Mouse (Mus musculus): ENCODE results near the gene Sema4g. TPM values are rescaled to one million over a fixed set of nuclear protein-coding genes. Genes with fewer than 3 reads are reported as not detected.
"Not testable (repeated sequence)": the region's sequence is repeated elsewhere in the genome, so short reads cannot be mapped to it uniquely, and the experiment has no call there.

Sema4g gene
- total RNA-seq, 4 experiments from 2014 or later = 4.3 to 14.9 (median 10.2) TPM

DNA sequence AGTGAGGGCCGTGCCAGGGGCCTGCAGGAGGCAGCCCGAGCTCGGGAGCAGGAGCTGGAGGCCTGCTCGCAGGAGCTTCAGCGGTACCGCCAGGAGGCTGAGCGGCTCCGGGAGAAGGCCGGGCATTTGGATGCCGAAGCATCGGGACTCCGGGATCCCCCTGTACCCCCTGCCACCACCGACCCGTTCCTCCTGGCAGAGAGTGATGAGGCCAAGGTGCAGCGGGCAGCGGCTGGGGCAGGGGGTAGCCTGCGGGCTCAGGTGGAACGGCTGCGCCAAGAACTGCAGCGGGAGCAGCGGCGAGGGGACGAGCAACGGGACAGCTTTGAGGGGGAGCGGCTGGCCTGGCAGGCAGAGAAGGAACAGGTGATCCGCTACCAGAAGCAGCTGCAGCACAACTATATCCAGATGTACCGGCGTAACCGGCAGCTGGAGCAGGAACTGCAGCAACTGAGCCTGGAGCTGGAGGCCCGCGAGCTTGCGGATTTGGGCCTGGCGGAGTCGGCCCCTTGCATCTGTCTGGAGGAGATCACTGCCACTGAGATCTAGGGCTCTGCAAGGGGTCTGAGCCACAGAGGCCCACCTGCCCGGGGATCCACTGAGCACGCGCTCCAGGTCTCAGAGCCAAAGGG lies 37.2 kb downstream of the Sema4g start:
- no peak for DNase-seq

DNA sequence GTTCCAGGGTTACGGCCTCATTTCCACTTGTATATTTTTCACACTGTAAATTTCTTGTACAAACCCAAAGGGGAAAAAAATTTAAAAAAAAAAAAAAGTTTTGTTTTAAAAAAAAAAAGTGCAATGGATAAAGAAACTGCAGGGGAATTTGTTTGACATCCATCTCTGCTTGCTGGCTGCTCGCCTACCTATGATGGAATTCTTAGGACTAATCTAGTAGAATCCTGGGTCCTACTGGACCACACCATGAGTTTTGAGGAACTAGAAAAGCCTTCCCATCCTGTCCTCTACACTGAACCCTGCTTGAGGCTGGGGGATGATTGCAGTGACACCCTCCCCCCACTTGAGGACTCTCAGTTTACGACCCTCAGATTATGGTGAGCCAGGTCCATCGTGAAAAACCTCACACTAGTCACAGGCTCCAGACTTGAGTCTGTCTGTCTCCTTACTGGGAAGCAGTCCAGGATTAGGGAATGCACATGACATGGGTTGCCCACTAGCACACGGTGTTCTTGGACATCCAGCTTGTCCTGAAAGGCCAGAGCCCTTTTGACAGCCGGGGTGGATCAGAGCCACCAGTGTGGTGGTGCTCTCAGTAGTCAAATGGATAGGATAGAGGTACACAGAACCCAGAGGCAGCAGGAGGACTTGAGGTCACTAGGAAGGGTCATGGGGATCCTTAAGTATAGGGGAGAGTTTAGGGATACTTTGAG lies 38.2 kb downstream of the Sema4g start:
- no peak for DNase-seq

GRCm38 (mm10) chr19:45027848-45028247 lies 38.9 kb downstream of the Sema4g start:
- no peak for DNase-seq

GRCm38 (mm10) chr19:45028746-45029145 lies 39.8 kb downstream of the Sema4g start:
- no peak for DNase-seq

GRCm38 (mm10) chr19:45029571-45029970 lies 40.7 kb downstream of the Sema4g start:
- no peak for DNase-seq

DNA sequence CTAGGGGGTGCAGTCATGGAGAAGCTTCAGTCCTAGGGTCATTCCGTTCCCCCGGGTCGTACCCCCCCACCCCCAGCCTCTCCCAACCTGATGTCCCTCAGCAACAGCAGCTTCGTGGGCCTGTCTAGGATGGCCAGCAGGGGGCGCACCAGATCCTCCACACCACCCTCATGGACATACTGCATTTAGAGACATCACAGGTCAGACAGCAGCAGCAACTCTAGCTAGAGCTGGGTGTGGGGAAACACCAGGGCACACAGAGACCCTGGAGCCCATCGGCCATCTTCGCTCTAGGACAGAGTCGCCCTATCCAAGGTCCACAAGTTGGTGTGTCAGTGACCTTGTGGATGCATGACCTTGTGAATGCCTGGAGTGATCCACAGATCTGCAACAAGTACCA lies 41.2 kb downstream of the Sema4g start:
- DNase-seq = no peak

- no peak for DNase-seq
Measured at GRCm38 (mm10) chr19:45030746-45031693, 42.1 kb downstream of the Sema4g start.

DNA sequence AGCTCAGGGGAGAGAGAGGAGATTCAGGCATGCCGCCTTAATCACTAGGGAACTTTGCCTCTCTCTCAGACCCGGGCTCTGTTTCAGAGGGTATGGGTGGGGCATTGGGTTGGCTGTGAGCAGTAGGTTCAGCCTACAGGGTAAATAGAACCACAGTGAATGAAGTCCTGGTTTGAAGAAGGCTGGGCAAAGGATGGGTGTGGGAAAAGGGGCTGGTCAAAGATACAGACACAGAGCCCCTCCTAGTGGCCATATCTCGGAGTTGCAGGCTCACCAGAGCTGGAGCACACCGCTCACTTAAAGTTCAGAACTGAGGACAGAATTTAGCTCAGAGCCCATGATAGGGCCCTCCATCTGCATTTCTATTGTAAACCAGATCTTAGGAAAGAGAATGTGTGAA lies 42.9 kb downstream of the Sema4g start:
- DNase-seq = no peak

GRCm38 (mm10) chr19:45032570-45033332 lies 43.9 kb downstream of the Sema4g start:
- no peak for DNase-seq

DNA sequence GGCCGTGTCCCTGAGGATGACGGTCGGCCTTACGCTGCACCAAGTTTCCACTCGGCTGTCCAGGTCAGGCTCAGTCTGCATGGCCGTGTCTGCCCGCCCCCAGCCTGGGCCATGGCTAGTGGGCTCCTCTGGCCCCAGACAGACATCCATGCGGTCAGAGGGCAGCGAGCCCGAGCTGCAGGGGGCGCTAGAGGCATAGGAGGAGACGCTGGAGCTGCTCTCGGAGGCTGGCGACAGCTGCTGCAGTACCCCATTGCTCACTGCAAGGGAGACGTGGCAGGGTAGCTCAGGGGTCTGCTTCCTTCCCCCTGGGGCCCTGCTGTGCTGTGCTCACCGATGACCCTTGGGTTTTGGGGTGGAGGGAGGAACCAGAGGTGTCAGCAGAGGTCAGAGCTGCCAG lies 48.0 kb downstream of the Sema4g start:
- no peak for DNase-seq

DNA sequence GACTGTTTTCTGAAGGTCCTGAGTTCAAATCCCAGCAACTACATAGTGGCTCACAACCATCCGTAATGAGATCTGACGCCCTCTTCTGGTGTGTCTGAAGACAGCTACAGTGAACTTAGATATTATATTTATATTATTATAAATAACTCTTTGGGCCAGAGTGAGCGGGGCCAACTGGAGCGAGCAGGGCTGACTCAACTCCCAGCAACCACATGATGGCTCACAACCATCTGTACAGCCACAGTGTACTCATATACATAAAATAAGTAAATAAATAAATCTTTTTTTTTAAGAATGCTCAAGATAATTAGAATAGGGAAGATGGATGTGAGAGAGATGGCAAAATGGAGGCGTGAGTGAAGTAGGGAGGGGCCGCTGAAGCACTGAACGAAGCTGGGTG lies 49.3 kb downstream of the Sema4g start:
- DNase-seq = not testable (repeated sequence)

DNA sequence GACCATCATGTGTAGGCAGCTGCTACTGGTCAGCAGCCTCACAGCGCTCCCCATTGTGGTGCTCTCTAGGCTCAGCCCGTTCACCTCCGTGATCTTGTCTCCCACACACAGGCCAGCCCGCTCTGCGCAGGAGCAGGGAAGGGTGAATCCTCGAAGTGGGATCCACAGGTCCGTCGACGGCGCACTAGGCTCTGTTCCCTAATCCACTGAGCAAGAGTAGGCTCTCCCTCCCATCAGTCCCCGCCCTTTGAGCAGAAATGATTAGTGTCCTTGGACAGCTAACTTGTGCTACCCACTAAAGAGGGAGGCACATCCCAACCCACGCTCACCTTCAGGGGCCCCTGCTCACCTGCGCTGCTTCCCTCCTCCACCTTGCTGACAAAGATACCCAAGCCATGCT lies 51.3 kb downstream of the Sema4g start:
- DNase-seq = no peak

DNA sequence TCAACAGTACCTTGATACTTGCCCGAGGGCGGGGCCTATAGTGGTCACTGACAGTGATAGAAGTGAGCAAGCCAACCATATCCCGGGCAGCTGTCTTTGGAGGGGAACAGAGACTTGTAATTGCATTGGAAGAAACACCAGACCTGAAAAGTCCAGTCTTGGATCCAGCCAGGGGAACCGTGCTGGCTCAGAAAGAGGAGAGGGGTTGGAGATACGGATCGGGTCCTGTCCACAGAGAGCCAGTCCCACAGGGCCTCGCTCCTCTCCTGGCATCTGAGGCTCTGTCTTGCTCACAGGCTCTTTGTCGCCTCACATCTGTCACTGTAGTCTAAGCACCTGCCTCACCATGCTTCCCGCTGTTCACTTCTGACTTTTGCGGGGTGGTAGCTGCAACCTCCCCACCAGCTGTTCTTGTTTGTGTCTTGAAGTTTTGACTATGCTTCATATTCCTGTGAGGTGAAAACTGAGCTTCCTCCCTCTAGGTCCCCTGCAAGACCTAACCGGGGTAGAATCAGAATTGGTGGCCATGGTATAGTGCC lies 55.6 kb downstream of the Sema4g start:
- no peak for DNase-seq

GRCm38 (mm10) chr19:45045236-45045635 lies 56.3 kb downstream of the Sema4g start:
- no peak for DNase-seq

GRCm38 (mm10) chr19:45045651-45046050 lies 56.8 kb downstream of the Sema4g start, which contains the start of gene Pdzd7:
Gene Pdzd7 (minus strand): TSS chr19:45045717.
- no peak for DNase-seq

DNA sequence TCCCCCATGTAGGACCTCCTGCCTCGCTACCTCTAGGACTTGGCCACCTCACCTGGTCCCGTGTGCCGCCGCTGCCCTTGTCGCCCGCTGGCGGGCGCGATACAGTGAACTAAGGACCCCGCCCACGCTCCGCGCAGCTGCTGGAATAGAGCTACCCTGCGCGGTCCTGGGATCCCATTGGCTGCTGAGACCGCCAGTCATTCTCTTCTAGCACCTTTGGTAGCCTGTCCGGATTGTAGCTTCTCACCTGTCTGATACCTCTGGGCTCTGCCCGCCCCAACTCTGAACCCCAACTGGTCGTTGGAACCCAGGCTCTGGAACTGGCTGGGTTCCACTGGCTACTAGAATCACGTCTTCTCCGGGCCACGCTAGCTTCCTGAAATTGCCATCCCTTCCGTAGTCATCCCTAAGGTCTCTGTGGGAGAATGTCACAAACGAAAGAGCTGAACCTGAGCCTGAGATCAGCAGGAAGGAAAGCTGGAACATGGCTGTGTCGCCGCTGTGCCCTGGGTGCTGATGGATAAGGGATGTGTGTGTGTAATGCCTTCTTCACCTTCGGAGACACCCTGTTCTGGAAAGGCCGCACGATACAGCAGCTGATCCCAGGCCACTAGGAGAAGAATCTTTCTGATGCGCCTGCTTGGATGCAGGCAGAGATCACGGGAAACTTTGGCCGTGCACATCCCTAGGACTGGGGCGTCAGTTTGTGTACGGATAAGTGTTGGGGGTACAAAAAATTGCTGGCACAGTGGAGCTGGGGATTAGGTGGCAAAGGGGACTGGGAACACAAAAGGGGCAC lies 57.8 kb downstream of the Sema4g start:
- peak; percentile 80 for DNase-seq

GRCm38 (mm10) chr19:45047417-45047934 lies 58.6 kb downstream of the Sema4g start, which contains the start of gene Sfxn3:
Gene Sfxn3 (plus strand): TSS chr19:45047503.
- DNase-seq = peak; percentile 94

DNA sequence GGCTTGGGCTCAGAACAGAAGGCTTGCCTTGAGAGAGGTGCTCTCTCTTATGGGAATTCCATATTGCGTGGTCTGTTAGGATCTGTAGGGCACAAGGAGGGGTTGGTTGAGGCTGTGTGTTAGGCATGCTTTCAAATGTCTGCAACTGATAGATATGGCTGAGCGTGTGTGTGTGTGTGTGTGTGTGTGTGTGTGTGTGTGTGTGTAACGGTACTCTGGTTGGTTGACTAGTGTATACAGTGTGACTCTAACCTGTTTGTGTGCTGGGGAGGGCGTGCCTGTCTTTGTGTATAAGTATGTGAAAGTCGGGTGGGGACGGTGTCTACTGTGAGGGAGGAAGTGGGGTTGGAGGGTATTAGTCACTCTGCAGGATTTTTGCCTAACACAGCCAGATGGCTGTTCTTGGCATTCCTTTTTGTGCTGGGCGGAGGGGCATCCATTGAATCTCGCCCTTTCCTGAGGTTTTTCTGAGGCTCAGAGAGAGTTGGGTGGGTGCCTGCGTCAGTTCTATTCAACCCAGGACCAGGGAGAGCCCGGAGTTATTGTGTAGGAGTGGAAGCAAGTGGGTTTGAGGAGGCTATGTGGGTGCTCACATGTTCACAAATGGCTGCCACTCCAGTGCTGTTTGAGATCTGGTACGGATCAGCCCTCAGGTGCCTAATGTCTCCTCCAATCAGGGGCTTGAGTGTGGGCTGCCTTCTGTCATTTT lies 59.2 kb downstream of the Sema4g start:
- no peak for DNase-seq

DNA sequence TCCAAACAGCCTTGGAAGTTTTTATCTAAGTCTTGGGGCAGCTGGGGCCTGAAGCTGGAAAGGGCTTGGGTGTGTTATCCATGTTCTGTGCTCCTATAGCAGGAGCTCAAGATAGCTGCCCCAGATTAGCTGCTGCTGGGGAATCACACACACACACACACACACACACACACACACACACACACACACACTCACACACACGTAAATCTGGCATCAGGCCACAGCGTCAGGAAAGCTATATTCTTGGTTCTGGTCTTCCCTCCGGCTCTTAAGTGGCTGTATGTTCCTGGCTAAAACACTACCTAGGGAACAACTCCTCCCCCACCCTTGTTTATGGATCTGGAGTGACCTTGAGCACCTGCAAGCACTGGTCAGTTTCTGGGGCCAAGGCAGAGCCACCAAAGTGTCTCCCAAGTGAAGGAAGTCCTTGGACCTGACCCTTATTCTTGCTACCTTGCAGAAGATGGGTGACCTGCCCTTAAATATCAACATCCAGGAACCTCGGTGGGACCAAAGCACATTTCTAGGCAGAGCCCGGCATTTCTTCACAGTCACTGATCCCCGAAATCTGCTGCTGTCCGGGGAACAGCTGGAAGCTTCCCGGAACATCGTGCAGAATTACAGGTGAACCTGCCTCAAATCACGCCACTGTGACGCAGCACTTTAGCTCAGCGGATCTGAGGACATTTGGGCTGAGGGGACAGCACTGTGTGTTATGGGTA lies 59.9 kb downstream of the Sema4g start:
- DNase-seq = no peak

All from adrenal gland, adult 8-10 months (tissue).